Mouse (Mus musculus) kidney, adult 2 months (tissue): ENCODE results near the gene Fosl1. TPM values are rescaled to one million over a fixed set of nuclear protein-coding genes. Genes with fewer than 3 reads are reported as not detected.

Experiments used
- DNase-seq: peaks from one replicate; pipeline ENCODE4 v3.0.0; 2021
- H3K27ac ChIP-seq: fragments of 200-500 bp; 2 replicates; pipeline ENCODE4 v1.5.1; 2012; ENCODE audit warnings: low read depth, low read length, control low read depth, inconsistent platforms; ENCODE audit not compliant: insufficient read depth
- H3K27me3 ChIP-seq: fragments of 200-500 bp; replicated peaks from 2 replicates; pipeline ENCODE4 v1.6.1; 2012; ENCODE audit warnings: mild to moderate bottlenecking, moderate library complexity, low read length, inconsistent platforms; ENCODE audit not compliant: control insufficient read depth, insufficient read depth
- H3K36me3 ChIP-seq: fragments of 200-500 bp; 2 replicates; pipeline ENCODE4 v1.6.1; 2012; ENCODE audit warnings: mild to moderate bottlenecking, moderate library complexity, low read length, inconsistent platforms; ENCODE audit not compliant: control insufficient read depth, insufficient read depth
- H3K4me1 ChIP-seq: fragments of 200-500 bp; 2 replicates; pipeline ENCODE4 v1.6.1; 2011; ENCODE audit warnings: low read length; ENCODE audit not compliant: control insufficient read depth, insufficient read depth
- H3K4me3 ChIP-seq: fragments of 200-500 bp; 2 replicates; pipeline ENCODE4 v1.5.1; 2011; ENCODE audit warnings: mild to moderate bottlenecking, low read depth, low read length, control low read depth; ENCODE audit not compliant: insufficient read depth
- CTCF ChIP-seq: fragments of 200-500 bp; conservative IDR thresholded peaks from 2 replicates; pipeline ENCODE4 v1.5.1; 2011; ENCODE audit warnings: low read depth, mild to moderate bottlenecking, control low read depth, low read length, moderate library complexity, mixed read lengths; ENCODE audit not compliant: insufficient read depth, insufficient read length
- POLR2A ChIP-seq: fragments of 200-500 bp; IDR thresholded peaks from one replicate; pipeline ENCODE4 v1.6.1; 2011; ENCODE audit warnings: low read depth, low read length, control low read depth
- WGBS: fragments of 180-500 bp; shearing (Covaris S2); methylation state at CpG from one replicate; pipeline ENCODE4 v1.1.7; 2018; 5-methylcytosine and 5-hydroxymethylcytosine counted together
- polyA plus RNA-seq: library from polyadenylated mRNA; depleted of rRNA; stranded (reverse); fragments of >200 nt; gene quantifications from 2 replicates; pipeline ENCODE4 v1.2.3, GENCODE M21; 2012

The Fosl1 gene
- polyA plus RNA-seq, 1 experiment = 0.27 TPM

- H3K36me3 ChIP-seq = no peaks in the 10 kb centered on the region
- no peak for DNase-seq
These were observed 36.3 kb downstream of the Fosl1 start for GRCm38 (mm10) chr19:5483386-5484359.

GRCm38 (mm10) chr19:5484496-5484895, 37.1 kb downstream of the Fosl1 start:
- Histone ChIP-seq H3K4me1 (peaks cover 5% of the 10 kb centered on the region; the same call in 1 of the 2 replicates), H3K4me3 (no peak overlapping the region), H3K36me3 (no peaks in the 10 kb centered on the region), H3K27me3 (no peaks in the 10 kb centered on the region), H3K27ac (no peak overlapping the region)
- 89% methylated on average over 5 of the region's 5 CpGs for WGBS
- DNase-seq = no peak
- no peak for TF ChIP-seq POLR2A
- no peak for TF ChIP-seq CTCF

More at GRCm38 (mm10) chr19:5483386-5484359, 36.3 kb downstream of the Fosl1 start:
- Histone ChIP-seq H3K27me3 (no peaks in the 10 kb centered on the region), H3K27ac (no peak overlapping the region), H3K4me1 (peaks cover 3% of the 10 kb centered on the region; the same call in 1 of the 2 replicates), H3K4me3 (no peak overlapping the region)
- TF ChIP-seq CTCF (no peak), POLR2A (no peak)
- WGBS = 79% methylated on average over 19 of the region's 19 CpGs

GRCm38 (mm10) chr19:5485371-5485770, 38.0 kb downstream of the Fosl1 start:
- TF ChIP-seq POLR2A (no peak), CTCF (no peak)
- H3K27me3 ChIP-seq = no peaks in the 10 kb centered on the region
- no peaks in the 10 kb centered on the region for H3K36me3 ChIP-seq
- H3K4me3 ChIP-seq = no peak overlapping the region
- H3K27ac ChIP-seq = no peak overlapping the region
- H3K4me1 ChIP-seq = peaks cover 5% of the 10 kb centered on the region; the same call in 1 of the 2 replicates
- 92% methylated on average over 8 of the region's 8 CpGs for WGBS
- no peak for DNase-seq

- Histone ChIP-seq H3K4me1 (peaks cover 5% of the 10 kb centered on the region; the same call in 1 of the 2 replicates), H3K4me3 (no peak overlapping the region), H3K27me3 (no peaks in the 10 kb centered on the region), H3K27ac (no peak overlapping the region), H3K36me3 (no peaks in the 10 kb centered on the region)
- no peak for DNase-seq
- no peak for TF ChIP-seq POLR2A
- TF ChIP-seq CTCF = no peak
- 95% methylated on average over 7 of the region's 7 CpGs for WGBS
These were observed 38.5 kb downstream of the Fosl1 start for GRCm38 (mm10) chr19:5485821-5486220.

- Histone ChIP-seq H3K36me3 (no peaks in the 10 kb centered on the region), H3K4me3 (no peak overlapping the region), H3K4me1 (peaks cover 5% of the 10 kb centered on the region; the same call in 1 of the 2 replicates), H3K27ac (no peak overlapping the region), H3K27me3 (no peaks in the 10 kb centered on the region)
- no peak for TF ChIP-seq POLR2A
- TF ChIP-seq CTCF = no peak
- DNase-seq = no peak
- WGBS = 74% methylated on average over 8 of the region's 8 CpGs
These were observed 38.9 kb downstream of the Fosl1 start for GRCm38 (mm10) chr19:5486286-5486685.

GRCm38 (mm10) chr19:5486771-5487170, 39.4 kb downstream of the Fosl1 start:
- no peaks in the 10 kb centered on the region for H3K27me3 ChIP-seq
- TF ChIP-seq POLR2A = no peak
- TF ChIP-seq CTCF = no peak
- no peak overlapping the region for H3K4me3 ChIP-seq
- H3K27ac ChIP-seq = no peak overlapping the region
- no peak for DNase-seq
- WGBS = 80% methylated on average over 4 of the region's 4 CpGs
- H3K4me1 ChIP-seq = peaks cover 5% of the 10 kb centered on the region; the same call in 1 of the 2 replicates
- no peaks in the 10 kb centered on the region for H3K36me3 ChIP-seq

- peak within 1 kb of the TSS; percentile 98 for H3K27ac ChIP-seq
- WGBS = under 1% methylated on average over 39 of the region's 39 CpGs
- H3K36me3 ChIP-seq = peaks cover under 1% of the 10 kb centered on the region; the same call in 1 of the 2 replicates
- peaks cover 5% of the 10 kb centered on the region; the same call in 1 of the 2 replicates for H3K4me1 ChIP-seq
- TF ChIP-seq CTCF (peak; percentile 85), POLR2A (peak; percentile 36)
- DNase-seq = peak; percentile 98
- no peaks in the 10 kb centered on the region for H3K27me3 ChIP-seq
- peak within 1 kb of the TSS; percentile 58 for H3K4me3 ChIP-seq
These were observed 40.6 kb downstream of the Fosl1 start, which contains the start of gene Mus81 for GRCm38 (mm10) chr19:5487768-5488550. Gene Mus81 (minus strand): TSS chr19:5488402.
